Mouse (Mus musculus): ENCODE results near the gene Icam1. TPM values are rescaled to one million over a fixed set of nuclear protein-coding genes. Genes with fewer than 3 reads are reported as not detected.
A peak's percentile ranks its signal among the peaks of the same experiment; 100 is the strongest.

Gene Icam1
- polyA plus RNA-seq, 1 experiment from 2014 or later, result 5.8 TPM

DNA sequence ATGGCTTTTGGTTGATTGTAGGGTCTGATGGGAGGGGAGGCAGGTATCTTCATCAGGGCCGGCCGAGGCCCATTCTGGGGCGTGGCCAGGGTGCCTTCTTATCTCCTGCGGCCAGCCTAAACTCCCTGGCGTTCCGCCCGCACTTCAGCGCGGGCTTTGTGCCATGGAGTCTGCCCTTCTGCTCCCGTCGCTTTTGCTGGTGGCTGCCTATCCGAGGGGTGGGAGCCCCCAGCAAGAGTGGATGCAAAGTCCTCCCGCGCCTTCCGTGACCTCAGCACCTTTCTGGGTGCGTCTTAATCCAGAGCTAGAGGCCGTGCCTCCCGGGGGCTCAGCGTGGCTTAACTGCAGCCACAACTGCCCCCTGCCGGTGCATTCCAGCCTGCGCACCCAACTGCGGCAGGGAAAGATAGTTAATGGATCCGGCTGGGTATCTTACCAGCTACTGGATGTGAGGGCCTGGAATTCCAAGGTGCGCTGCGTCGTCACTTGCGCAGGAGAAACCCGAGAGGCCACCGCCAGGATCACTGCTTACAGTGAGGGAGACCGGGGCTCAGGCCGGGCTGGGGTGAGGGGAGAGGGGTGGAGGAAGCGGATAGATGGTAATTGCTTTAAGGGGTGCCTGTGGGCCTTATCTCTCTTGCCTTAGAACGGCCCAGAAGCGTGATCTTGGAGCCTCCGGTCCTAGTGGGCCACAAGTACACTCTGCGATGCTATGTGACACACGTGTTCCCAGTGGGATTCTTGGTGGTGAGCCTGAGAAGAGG is 13.7 kb downstream of the Icam1 start, which contains the start of gene Icam4:
Icam4 (plus strand) TSS at position 83 of the 764 bp plus-strand sequence.
- Histone ChIP-seq H3K9me3 (no peaks in the 10 kb centered on the region), H3K9ac (peak within 1 kb of the TSS; percentile 33; the same call in 1 of the 2 replicates), H3K4me1 (peaks cover 49% of the 10 kb centered on the region), H3K4me3 (peak within 1 kb of the TSS; percentile 25), H3K36me3 (no peaks in the 10 kb centered on the region), H3K27me3 (replicated peaks) (peaks cover 65% of the 10 kb centered on the region), H3K4me2 (replicated peaks) (peak within 1 kb of the TSS; percentile 84), H3K27ac (no peak within 1 kb of the TSS)
- WGBS, result 2% methylated on average over 37 of the region's 37 CpGs
- no peak for ATAC-seq (ENCODE audit: low FRiP score, low read depth)

GRCm38 (mm10) chr9:21030055-21030600 is 14.3 kb downstream of the Icam1 start:
- Histone ChIP-seq H3K27me3 (replicated peaks) (peaks cover 72% of the 10 kb centered on the region), H3K27ac (no peak overlapping the region), H3K4me2 (replicated peaks) (peak overlapping the region; percentile 84), H3K36me3 (no peaks in the 10 kb centered on the region), H3K4me3 (peak overlapping the region; percentile 15; the same call in 1 of the 2 replicates), H3K9me3 (no peaks in the 10 kb centered on the region), H3K9ac (no peak overlapping the region), H3K4me1 (peaks cover 49% of the 10 kb centered on the region)
- 27% methylated on average over 22 of the region's 22 CpGs for WGBS
- ATAC-seq (ENCODE audit: low FRiP score, low read depth), result no peak

- Histone ChIP-seq H3K27me3 (replicated peaks) (peaks cover 79% of the 10 kb centered on the region), H3K9me3 (no peaks in the 10 kb centered on the region), H3K4me1 (peaks cover 49% of the 10 kb centered on the region), H3K9ac (no peak overlapping the region), H3K36me3 (no peaks in the 10 kb centered on the region), H3K27ac (no peak overlapping the region), H3K4me3 (peak overlapping the region; percentile 37), H3K4me2 (replicated peaks) (peak overlapping the region; percentile 84)
- ATAC-seq (ENCODE audit: low FRiP score, low read depth), result peak; percentile 45; the same call in 1 of the 2 replicates
- under 1% methylated on average over 13 of the region's 13 CpGs for WGBS
Measured at GRCm38 (mm10) chr9:21030781-21031250, 15.0 kb downstream of the Icam1 start.

DNA sequence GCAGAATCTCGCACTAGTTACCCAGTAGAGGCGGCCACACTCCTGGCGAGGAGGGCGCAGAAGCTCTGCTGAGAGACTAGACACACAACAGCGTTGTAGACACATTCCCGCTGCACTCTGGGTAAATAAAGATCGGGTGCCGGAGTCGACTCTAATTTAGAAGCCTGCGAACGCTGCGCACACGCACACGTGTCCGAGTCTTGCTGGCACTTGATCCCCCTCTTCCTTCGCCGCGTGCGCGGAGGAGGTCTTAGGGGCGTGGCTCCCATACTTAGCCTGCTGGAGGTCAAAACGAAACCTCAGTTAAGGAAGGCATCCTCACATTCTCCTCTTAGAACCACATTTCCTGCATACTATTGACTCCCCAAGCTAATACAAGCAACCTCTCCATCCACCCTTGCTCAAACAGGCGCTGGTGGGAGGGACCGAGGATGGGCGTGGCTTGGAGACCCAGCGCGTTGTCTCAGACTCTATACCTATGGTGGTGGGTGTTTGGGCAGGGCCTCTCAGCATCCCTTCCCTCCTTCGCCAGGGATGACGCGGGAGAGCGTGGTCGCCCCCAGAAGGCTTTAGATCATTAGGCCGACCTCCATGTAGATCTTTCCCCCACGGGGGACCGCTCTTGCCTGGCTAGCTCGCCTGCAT is 15.6 kb downstream of the Icam1 start:
- ATAC-seq (ENCODE audit: low FRiP score, low read depth), result peak; percentile 50
- Histone ChIP-seq H3K4me3 (peak overlapping the region; percentile 37), H3K27me3 (replicated peaks) (peaks cover 81% of the 10 kb centered on the region), H3K9me3 (no peaks in the 10 kb centered on the region), H3K27ac (no peak overlapping the region), H3K36me3 (no peaks in the 10 kb centered on the region), H3K4me1 (peaks cover 49% of the 10 kb centered on the region), H3K9ac (peak overlapping the region; percentile 50; the same call in 1 of the 2 replicates), H3K4me2 (replicated peaks) (peak overlapping the region; percentile 84)
- under 1% methylated on average over 36 of the region's 36 CpGs for WGBS

- Histone ChIP-seq H3K27me3 (replicated peaks) (peaks cover 83% of the 10 kb centered on the region), H3K9me3 (no peaks in the 10 kb centered on the region), H3K4me1 (peaks cover 53% of the 10 kb centered on the region), H3K9ac (peak within 1 kb of the TSS; percentile 50), H3K27ac (no peak within 1 kb of the TSS), H3K4me3 (peak within 1 kb of the TSS; percentile 39), H3K36me3 (no peaks in the 10 kb centered on the region), H3K4me2 (replicated peaks) (peak within 1 kb of the TSS; percentile 84)
- ATAC-seq (ENCODE audit: low FRiP score, low read depth), result peak; percentile 14; the same call in 1 of the 2 replicates
- under 1% methylated on average over 35 of the region's 35 CpGs for WGBS
Measured at GRCm38 (mm10) chr9:21031896-21032351, 16.1 kb downstream of the Icam1 start, which contains the start of gene Icam5. Gene Icam5, plus strand, starts transcription at chr9:21032073.

DNA sequence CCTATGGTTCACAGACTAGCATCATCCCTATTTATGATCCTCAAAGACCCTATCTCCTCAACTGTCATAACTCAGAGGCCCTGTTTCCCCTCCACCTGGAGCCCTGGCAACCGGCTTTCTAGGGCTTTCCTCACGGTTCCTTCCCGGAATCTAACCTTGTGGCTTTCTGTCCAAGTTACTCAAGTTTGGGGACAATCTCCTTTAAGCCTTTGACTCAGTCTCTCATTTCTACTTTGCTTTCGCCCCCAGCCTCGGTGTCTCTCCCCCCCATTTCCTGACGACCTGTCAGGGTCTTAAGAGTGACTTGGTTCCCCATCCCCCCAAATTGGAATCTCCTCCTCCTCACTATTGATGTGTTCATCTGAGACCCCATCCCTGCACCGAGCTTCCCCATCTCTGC is 16.7 kb downstream of the Icam1 start:
- 2% methylated on average over 7 of the region's 7 CpGs for WGBS

GRCm38 (mm10) chr9:21033136-21033535 is 17.4 kb downstream of the Icam1 start:
- Histone ChIP-seq H3K27me3 (replicated peaks) (peaks cover 95% of the 10 kb centered on the region), H3K27ac (no peak overlapping the region), H3K9ac (no peak overlapping the region), H3K9me3 (no peaks in the 10 kb centered on the region), H3K4me2 (replicated peaks) (peak overlapping the region; percentile 84), H3K4me3 (peak overlapping the region; percentile 39), H3K36me3 (no peaks in the 10 kb centered on the region), H3K4me1 (peaks cover 60% of the 10 kb centered on the region)
- no peak for ATAC-seq (ENCODE audit: low FRiP score, low read depth)
- under 1% methylated on average over 34 of the region's 34 CpGs for WGBS

More for the DNA sequence above, 16.7 kb downstream of the Icam1 start:
- peaks cover 58% of the 10 kb centered on the region for H3K4me1 ChIP-seq
- H3K36me3 ChIP-seq, result no peaks in the 10 kb centered on the region
- no peaks in the 10 kb centered on the region for H3K9me3 ChIP-seq
- peak overlapping the region; percentile 84 for H3K4me2 ChIP-seq (replicated peaks)
- peaks cover 88% of the 10 kb centered on the region for H3K27me3 ChIP-seq (replicated peaks)
- H3K4me3 ChIP-seq, result peak overlapping the region; percentile 39; the same call in 1 of the 2 replicates
- no peak overlapping the region for H3K9ac ChIP-seq
- ATAC-seq (ENCODE audit: low FRiP score, low read depth), result no peak
- no peak overlapping the region for H3K27ac ChIP-seq

DNA sequence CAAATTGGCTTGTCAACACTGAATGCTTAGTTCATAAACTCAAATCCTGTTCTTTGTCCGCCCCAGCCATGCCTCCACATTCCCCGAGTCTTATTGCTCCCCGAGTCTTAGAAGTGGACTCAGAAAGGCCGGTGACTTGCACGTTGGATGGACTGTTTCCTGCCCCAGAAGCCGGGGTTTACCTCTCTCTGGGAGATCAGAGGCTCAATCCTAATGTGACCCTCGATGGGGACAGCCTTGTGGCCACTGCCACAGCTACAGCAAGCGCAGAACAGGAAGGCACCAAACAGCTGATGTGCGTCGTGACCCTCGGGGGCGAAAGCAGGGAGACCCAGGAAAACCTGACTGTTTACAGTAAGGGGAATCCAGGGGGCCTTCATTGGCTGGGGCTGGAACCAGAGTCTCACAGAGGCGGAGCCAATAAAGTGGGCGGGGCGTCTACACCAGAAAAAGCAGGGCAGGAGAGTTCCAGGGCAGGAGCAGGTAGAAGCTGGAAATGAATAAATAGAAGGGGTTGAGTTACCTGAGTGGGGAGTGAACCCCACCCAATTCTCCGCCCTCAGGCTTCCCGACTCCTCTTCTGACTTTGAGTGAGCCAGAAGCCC is 18.8 kb downstream of the Icam1 start:
- 2% methylated on average over 17 of the region's 17 CpGs for WGBS
- Histone ChIP-seq H3K4me1 (peaks cover 54% of the 10 kb centered on the region), H3K36me3 (no peaks in the 10 kb centered on the region), H3K9ac (no peak overlapping the region), H3K4me3 (no peak overlapping the region), H3K9me3 (peaks cover 3% of the 10 kb centered on the region; the same call in 1 of the 2 replicates), H3K4me2 (replicated peaks) (peak overlapping the region; percentile 12; the same call in 1 of the 2 replicates), H3K27ac (no peak overlapping the region), H3K27me3 (replicated peaks) (peaks cover 96% of the 10 kb centered on the region)
- no peak for ATAC-seq (ENCODE audit: low FRiP score, low read depth)

DNA sequence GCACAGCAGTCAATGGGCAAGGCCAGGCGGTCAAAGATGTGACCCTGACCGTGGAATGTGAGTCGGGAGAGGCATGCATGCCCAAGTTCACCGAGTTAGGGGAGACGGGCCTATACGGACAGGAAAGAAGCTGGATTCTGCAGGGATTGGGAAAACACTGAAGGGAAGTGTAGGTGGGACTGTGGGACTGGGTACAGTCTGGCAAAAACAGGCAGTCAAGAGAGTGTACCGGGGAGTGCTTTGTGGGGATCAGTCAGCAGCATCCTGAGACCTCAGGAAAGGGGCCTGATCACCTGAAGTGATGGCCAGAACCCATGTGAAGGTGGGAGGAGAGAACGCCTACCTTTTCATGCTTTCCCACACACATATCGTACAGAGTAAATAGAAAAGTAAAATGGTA is 19.8 kb downstream of the Icam1 start:
- WGBS, result 17% methylated on average over 9 of the region's 9 CpGs
- H3K4me1 ChIP-seq, result peaks cover 47% of the 10 kb centered on the region
- ATAC-seq (ENCODE audit: low FRiP score, low read depth), result no peak

GRCm38 (mm10) chr9:21036161-21036560 is 20.4 kb downstream of the Icam1 start:
- Histone ChIP-seq H3K4me1 (peaks cover 41% of the 10 kb centered on the region), H3K27me3 (replicated peaks) (peaks cover 90% of the 10 kb centered on the region), H3K9ac (no peak overlapping the region), H3K4me2 (replicated peaks) (no peak overlapping the region), H3K36me3 (no peaks in the 10 kb centered on the region), H3K4me3 (no peak overlapping the region), H3K27ac (no peak overlapping the region), H3K9me3 (peaks cover 3% of the 10 kb centered on the region; the same call in 1 of the 2 replicates)
- WGBS, result 7% methylated on average over 20 of the region's 20 CpGs
- no peak for ATAC-seq (ENCODE audit: low FRiP score, low read depth)

More for the DNA sequence above, 19.8 kb downstream of the Icam1 start:
- H3K36me3 ChIP-seq, result no peaks in the 10 kb centered on the region
- no peak overlapping the region for H3K4me2 ChIP-seq (replicated peaks)
- H3K27me3 ChIP-seq (replicated peaks), result peaks cover 94% of the 10 kb centered on the region
- 0 out of 2 replicates have a peak overlapping the region, but pooled peaks have one; percentile 5 for H3K4me3 ChIP-seq
- no peak overlapping the region for H3K27ac ChIP-seq
- H3K9ac ChIP-seq, result no peak overlapping the region
- peaks cover 3% of the 10 kb centered on the region; the same call in 1 of the 2 replicates for H3K9me3 ChIP-seq

GRCm38 (mm10) chr9:21036666-21037065 is 20.9 kb downstream of the Icam1 start:
- peaks cover 3% of the 10 kb centered on the region; the same call in 1 of the 2 replicates for H3K9me3 ChIP-seq
- peaks cover 36% of the 10 kb centered on the region for H3K4me1 ChIP-seq
- no peak for ATAC-seq (ENCODE audit: low FRiP score, low read depth)
- WGBS, result 1% methylated on average over 22 of the region's 22 CpGs
- H3K27ac ChIP-seq, result no peak overlapping the region
- H3K36me3 ChIP-seq, result no peaks in the 10 kb centered on the region
- H3K9ac ChIP-seq, result 0 out of 2 replicates have a peak overlapping the region, but pooled peaks have one; percentile 8
- peak overlapping the region; percentile 35; the same call in 1 of the 2 replicates for H3K4me3 ChIP-seq
- peaks cover 85% of the 10 kb centered on the region for H3K27me3 ChIP-seq (replicated peaks)
- H3K4me2 ChIP-seq (replicated peaks), result peak overlapping the region; percentile 59

Data from neural tube, embryonic 12.5 days (tissue).